Mouse (Mus musculus) limb, embryonic 11.5 days (tissue): ENCODE measurements around the gene Dap3. TPM values are rescaled to one million over a fixed set of nuclear protein-coding genes. Genes with fewer than 3 reads are reported as not detected.

Experiments used
- ATAC-seq: fragments of 200-750 bp; cut with Nextera tagmentation; 2 replicates; pipeline ENCODE4 v1.8.0; 2017; ENCODE audit warnings: low read depth; ENCODE audit not compliant: insufficient number of reproducible peaks, low FRiP score, low TSS enrichment
- DNase-seq: peaks from one replicate; pipeline ENCODE4 v3.0.0-alpha.2; 2015; ENCODE audit warnings: low spot score
- H3K27ac ChIP-seq: fragments of 300-500 bp; sonication (generic); replicated peaks from 2 replicates; pipeline ENCODE4 v1.5.1; 2014; ENCODE audit warnings: low read depth, mild to moderate bottlenecking, low read length
- H3K27me3 ChIP-seq: fragments of 300-500 bp; sonication (generic); 2 replicates; pipeline ENCODE4 v1.6.1; 2014; ENCODE audit warnings: mild to moderate bottlenecking, low read length, mixed read lengths; ENCODE audit not compliant: control insufficient read depth, insufficient read depth
- H3K36me3 ChIP-seq: fragments of 300-500 bp; sonication (generic); 2 replicates; pipeline ENCODE4 v1.6.1; 2014; ENCODE audit warnings: mild to moderate bottlenecking, low read length, moderate library complexity, mixed read lengths; ENCODE audit not compliant: control insufficient read depth, insufficient read depth
- H3K4me1 ChIP-seq: fragments of 300-500 bp; sonication (generic); 2 replicates; pipeline ENCODE4 v1.6.1; 2014; ENCODE audit warnings: low read length, mixed read lengths; ENCODE audit not compliant: control insufficient read depth, insufficient read depth
- H3K4me2 ChIP-seq: fragments of 300-500 bp; sonication (generic); 2 replicates; pipeline ENCODE4 v1.6.1; 2014; ENCODE audit warnings: low read depth, mild to moderate bottlenecking, moderate library complexity; ENCODE audit not compliant: severe bottlenecking
- H3K4me3 ChIP-seq: fragments of 300-500 bp; sonication (generic); 2 replicates; pipeline ENCODE4 v1.5.1; 2014; ENCODE audit warnings: low read depth, low read length
- H3K9ac ChIP-seq: fragments of 300-500 bp; sonication (generic); 2 replicates; pipeline ENCODE4 v1.6.1; 2014; ENCODE audit warnings: mild to moderate bottlenecking, low read length
- H3K9me3 ChIP-seq: fragments of 300-500 bp; sonication (generic); 2 replicates; pipeline ENCODE4 v1.6.1; 2016; ENCODE audit warnings: low read length; ENCODE audit not compliant: control insufficient read depth
- WGBS: fragments of 180-500 bp; shearing (Covaris S2); extraction: QIAGEN DNeasy Blood & Tissue Kit; methylation state at CpG from one replicate; pipeline ENCODE4 v1.1.7; 2014; 5-methylcytosine and 5-hydroxymethylcytosine counted together
- polyA plus RNA-seq: library from polyadenylated mRNA; unstranded; fragments of >200 nt; fragmentation: Nextera tagmentation; extraction: Ambion mirVana; gene quantifications from 2 replicates; pipeline ENCODE4 v1.2.1, GENCODE M21; 2014

The Dap3 gene
- polyA plus RNA-seq, 1 experiment from 2014 or later = 178 TPM

DNA sequence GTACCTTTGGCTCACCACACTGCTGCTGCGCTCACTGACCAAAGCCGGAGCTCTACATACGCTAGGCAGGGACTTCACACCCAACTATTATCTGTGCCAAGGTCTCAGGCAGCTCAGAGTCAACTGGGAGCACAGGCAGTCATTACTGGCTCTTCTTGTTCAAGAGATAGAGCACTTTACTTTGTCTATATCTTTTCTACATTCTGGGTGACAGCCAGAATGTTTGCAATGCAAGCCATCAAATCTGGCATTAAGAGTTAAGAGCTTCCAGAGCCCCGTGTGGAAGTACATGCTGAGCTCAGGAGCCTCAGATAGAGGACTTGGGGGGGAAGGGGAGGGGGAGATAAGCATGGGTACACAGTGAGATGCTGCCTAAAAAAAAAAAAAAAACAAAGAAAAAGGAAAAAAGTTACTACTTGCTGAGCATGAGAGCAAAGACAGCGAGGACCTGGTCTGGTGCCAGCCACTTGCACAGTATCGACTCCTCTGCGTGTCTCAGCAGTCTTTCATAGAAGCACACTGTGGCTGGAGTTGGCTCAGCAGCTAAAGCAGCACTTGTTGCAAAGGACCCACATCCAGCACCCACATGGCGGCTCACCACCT lies 26.9 kb downstream of the Dap3 start:
- 94% methylated on average over 8 of the region's 8 CpGs for WGBS
- DNase-seq = no peak
- Histone ChIP-seq H3K4me2 (no peak overlapping the region), H3K4me1 (no peaks in the 10 kb centered on the region), H3K9me3 (no peaks in the 10 kb centered on the region), H3K4me3 (no peak overlapping the region), H3K27ac (no peak overlapping the region), H3K9ac (no peak overlapping the region), H3K36me3 (peaks cover 25% of the 10 kb centered on the region), H3K27me3 (no peaks in the 10 kb centered on the region)
- no peak for ATAC-seq

DNA sequence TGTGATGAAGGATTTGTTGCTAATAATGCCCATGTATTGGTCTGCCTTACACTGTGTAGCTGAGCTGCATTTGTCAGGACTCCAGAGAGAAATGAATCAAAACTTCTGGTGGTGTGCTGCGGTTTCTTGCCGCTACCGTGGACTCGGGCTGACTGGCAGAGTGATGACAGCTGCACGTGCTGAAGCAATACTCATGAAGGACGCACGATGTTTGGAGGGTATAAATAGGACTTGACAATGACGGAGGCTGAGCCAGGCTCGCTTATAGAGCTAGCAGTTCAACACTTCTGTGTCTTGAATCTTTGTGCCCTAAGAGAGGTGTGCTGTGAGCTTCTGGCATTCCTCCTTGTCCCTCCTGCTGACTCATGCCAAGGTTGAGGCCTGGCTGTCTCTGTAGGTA lies 29.6 kb downstream of the Dap3 start:
- WGBS = 95% methylated on average over 9 of the region's 9 CpGs
- H3K9ac ChIP-seq = no peak overlapping the region
- DNase-seq = no peak
- H3K4me3 ChIP-seq = no peak overlapping the region
- H3K4me1 ChIP-seq = no peaks in the 10 kb centered on the region
- H3K27ac ChIP-seq = no peak overlapping the region
- H3K4me2 ChIP-seq = no peak overlapping the region
- H3K27me3 ChIP-seq = no peaks in the 10 kb centered on the region
- peaks cover 18% of the 10 kb centered on the region for H3K36me3 ChIP-seq
- ATAC-seq = no peak
- no peaks in the 10 kb centered on the region for H3K9me3 ChIP-seq

DNA sequence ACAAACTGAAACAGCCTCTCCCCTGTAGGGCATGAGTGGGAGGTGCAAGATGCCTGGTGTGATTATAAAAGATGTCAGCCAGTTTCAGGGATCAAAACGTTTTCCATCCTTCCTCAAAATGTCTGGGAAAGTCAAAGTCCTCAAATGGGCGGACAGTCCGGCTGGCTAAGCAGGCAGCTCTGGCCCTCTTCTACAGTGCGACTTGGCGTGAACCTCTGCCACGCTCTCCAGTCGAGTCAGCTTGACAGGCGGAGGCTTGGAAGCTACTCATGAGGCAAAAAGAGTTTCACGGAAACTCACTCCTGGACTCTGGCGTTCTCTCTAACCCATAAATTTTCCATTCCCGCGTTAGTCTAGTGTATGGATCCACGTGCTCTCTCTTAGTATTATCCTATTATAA lies 32.0 kb downstream of the Dap3 start:
- Histone ChIP-seq H3K27ac (no peak overlapping the region), H3K36me3 (peaks cover 18% of the 10 kb centered on the region), H3K9me3 (no peaks in the 10 kb centered on the region), H3K4me1 (no peaks in the 10 kb centered on the region), H3K4me2 (no peak overlapping the region), H3K4me3 (no peak overlapping the region), H3K27me3 (no peaks in the 10 kb centered on the region), H3K9ac (no peak overlapping the region)
- DNase-seq (no peak), ATAC-seq (no peak)
- 87% methylated on average over 13 of the region's 13 CpGs for WGBS

DNA sequence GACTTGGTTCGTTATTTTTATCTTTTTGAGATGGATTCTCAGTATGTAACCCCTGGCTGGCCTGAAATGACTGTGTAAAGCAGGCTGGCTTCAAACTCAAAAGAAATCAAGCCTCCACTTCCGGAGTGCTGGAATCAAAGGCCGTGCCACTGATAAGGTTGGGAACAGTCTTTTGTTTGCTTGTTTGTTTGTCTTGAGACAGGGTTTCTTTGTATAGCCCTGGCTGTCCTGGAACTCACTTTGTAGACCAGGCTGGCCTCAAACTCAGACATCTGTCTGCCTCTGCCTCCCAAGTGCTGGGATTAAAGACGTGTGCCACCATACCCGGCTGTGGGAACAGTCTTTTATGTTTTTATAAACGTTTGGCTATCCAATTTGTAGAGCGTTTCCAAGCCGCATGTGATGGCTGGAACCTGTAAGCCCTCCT lies 36.6 kb downstream of the Dap3 start:
- Histone ChIP-seq H3K9ac (peak overlapping the region; percentile 77), H3K4me2 (peak overlapping the region; percentile 50), H3K4me1 (no peaks in the 10 kb centered on the region), H3K27me3 (no peaks in the 10 kb centered on the region), H3K36me3 (peaks cover 17% of the 10 kb centered on the region), H3K4me3 (peak overlapping the region; percentile 67), H3K9me3 (no peaks in the 10 kb centered on the region), H3K27ac (0 out of 2 replicates have a peak overlapping the region, but pooled peaks have one; percentile 59)
- ATAC-seq (no peak), DNase-seq (no peak)
- WGBS = 32% methylated on average over 8 of the region's 8 CpGs

DNA sequence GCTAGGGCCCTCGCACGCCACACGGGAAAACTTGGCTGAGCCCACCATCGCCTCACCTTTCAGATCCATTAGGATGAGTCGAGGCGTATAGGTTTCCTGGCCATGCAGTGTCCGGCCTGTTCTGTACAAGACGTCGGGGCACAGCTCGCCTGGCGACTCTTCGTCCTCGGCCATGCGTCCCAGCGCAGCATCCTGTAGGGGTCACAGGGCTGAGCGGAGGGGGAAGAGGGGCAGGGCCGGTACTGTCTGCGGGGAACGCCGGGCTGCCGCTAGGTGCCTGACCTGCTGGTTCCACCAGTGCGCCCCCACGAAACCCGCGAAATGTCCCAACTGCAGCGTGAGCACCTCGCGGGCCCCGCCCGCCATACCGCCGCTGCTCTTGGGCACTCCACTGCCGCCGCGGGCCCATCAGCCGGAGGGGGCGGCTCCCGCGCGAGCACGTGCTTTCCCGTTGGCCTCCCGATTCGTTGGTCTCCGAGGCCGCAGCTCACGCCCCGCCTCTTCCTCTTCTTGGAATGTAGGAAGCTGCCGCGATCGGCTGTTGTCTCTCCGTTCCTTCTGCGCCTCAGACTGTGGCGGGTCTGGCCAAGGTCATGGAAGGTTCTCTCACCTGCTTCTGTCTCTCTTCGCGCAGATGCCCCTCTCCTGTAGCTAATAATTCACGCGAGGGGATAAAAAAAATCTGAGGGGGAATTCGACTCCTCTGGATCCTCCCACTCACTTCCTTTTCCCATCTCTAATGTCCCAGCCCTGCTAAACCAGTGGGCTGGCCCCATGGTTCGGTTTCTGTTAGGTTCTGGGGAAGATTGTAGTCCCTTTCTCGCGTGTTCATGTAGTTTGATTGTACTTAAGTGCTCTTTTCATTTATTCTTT lies 37.2 kb downstream of the Dap3 start, which contains the start of gene Msto1:
Gene Msto1 (minus strand): TSS at position 489 of the 873 bp plus-strand sequence.
- peak; percentile 90 for DNase-seq
- Histone ChIP-seq H3K27ac (peak within 1 kb of the TSS; percentile 59; the same call in 1 of the 2 replicates), H3K27me3 (no peaks in the 10 kb centered on the region), H3K36me3 (peaks cover 19% of the 10 kb centered on the region), H3K9me3 (no peaks in the 10 kb centered on the region), H3K4me3 (peak within 1 kb of the TSS; percentile 67), H3K4me1 (no peaks in the 10 kb centered on the region), H3K4me2 (peak within 1 kb of the TSS; percentile 70), H3K9ac (peak within 1 kb of the TSS; percentile 77)
- WGBS = under 1% methylated on average over 55 of the region's 62 CpGs
- peak; percentile 94 for ATAC-seq

DNA sequence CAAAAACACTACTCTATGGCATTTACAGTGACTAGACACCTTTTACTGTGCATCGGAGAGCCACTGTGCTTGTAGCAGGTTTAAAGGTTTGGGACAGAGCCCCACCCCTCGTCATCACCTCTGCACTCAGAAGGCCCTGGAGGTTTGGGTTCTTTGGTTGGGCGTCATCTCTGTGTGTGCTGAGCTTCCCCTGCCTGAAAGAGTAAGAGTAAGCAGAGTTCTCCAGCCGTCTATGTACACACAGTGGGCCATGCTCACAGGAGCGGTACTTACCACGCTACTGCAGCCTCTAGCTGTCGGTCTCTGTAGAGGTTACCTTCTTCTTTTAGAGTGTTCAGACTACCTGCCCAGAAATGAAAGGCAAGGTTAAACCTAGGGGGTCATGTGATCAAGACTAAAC lies 38.4 kb downstream of the Dap3 start:
- Histone ChIP-seq H3K9ac (no peak overlapping the region), H3K4me1 (no peaks in the 10 kb centered on the region), H3K36me3 (peaks cover 30% of the 10 kb centered on the region), H3K4me3 (peak overlapping the region; percentile 67; the same call in 1 of the 2 replicates), H3K9me3 (no peaks in the 10 kb centered on the region), H3K4me2 (peak overlapping the region; percentile 70; the same call in 1 of the 2 replicates), H3K27me3 (no peaks in the 10 kb centered on the region), H3K27ac (no peak overlapping the region)
- ATAC-seq (no peak), DNase-seq (no peak)
- WGBS = 94% methylated on average over 7 of the region's 7 CpGs

DNA sequence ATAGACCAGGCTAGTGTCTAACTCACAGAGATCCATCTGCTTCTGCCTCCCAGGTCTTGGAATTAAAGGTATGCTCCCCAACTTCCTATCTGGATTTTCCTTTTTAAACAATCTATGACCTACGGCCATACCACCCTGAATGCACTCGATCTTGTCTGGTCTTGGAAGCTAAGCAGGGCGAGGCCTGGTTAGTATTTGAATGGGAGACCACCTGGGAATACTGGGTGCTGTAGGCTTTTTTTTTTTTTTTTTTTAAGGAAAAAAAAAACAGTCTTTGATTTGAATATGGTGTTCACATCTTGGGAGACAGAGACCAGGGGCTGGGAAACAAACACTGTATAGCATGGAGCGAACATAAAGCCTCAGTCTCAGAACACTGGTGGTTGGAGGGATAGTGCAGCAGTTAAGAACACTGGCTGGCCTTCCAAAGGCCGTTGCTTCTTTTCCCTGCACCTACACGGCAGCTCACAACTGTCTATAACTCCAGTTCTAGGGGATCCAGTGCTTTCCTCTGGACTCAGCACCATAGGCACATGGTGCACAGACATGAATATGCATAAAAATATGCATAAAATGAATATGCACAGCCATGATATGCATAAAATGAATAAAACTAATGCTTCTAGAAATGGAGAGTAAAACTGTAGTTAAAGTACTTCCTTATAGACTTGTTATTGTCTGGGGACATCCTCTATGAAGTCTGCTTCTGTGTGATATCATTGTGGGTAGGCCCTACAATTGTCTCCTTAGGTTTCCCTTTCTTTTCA lies 44.4 kb downstream of the Dap3 start:
- H3K36me3 ChIP-seq = peaks cover 44% of the 10 kb centered on the region

DNA sequence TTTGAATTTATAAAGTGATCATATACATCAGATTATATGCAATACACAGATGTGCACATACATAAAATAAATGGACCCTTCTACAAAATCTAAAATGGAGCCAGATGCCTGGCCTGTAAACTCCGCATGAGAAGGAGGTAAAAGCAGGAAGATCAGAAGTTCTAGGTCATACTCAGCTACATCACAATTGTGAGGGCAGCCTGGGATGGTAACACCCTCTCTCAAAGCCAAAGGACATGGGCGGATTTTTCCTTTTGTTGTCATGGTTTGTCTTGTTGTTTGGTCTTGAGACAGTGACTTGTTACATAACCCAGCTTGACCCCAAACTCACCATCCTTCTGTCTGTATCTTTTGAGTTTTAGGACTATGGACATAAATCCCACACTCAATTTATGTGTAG lies 45.2 kb downstream of the Dap3 start:
- H3K36me3 ChIP-seq = peaks cover 38% of the 10 kb centered on the region

More for the DNA sequence above, 44.4 kb downstream of the Dap3 start:
- DNase-seq (no peak), ATAC-seq (no peak)
- no peak overlapping the region for H3K27ac ChIP-seq
- H3K9me3 ChIP-seq = no peaks in the 10 kb centered on the region
- WGBS = 85% methylated on average over 6 of the region's 6 CpGs
- no peak overlapping the region for H3K4me2 ChIP-seq
- no peak overlapping the region for H3K4me3 ChIP-seq
- H3K4me1 ChIP-seq = no peaks in the 10 kb centered on the region
- H3K27me3 ChIP-seq = no peaks in the 10 kb centered on the region
- H3K9ac ChIP-seq = no peak overlapping the region

More for the DNA sequence above, 45.2 kb downstream of the Dap3 start:
- H3K9me3 ChIP-seq = no peaks in the 10 kb centered on the region
- H3K9ac ChIP-seq = no peak overlapping the region
- H3K27ac ChIP-seq = no peak overlapping the region
- no peaks in the 10 kb centered on the region for H3K27me3 ChIP-seq
- DNase-seq (no peak), ATAC-seq (no peak)
- H3K4me1 ChIP-seq = no peaks in the 10 kb centered on the region
- H3K4me2 ChIP-seq = no peak overlapping the region
- 98% methylated on average over 2 of the region's 2 CpGs for WGBS
- no peak overlapping the region for H3K4me3 ChIP-seq
